Mouse (Mus musculus) mature B cell (primary cell): ENCODE measurements around the gene Adam3.

Source experiments
- in situ Hi-C: fragments of 300-500 bp; cut with MboI; formaldehyde crosslinking; loops from 2 replicates; pipeline ENCODE4 v1.14.3; 2019

Adam3 gene

DNA sequence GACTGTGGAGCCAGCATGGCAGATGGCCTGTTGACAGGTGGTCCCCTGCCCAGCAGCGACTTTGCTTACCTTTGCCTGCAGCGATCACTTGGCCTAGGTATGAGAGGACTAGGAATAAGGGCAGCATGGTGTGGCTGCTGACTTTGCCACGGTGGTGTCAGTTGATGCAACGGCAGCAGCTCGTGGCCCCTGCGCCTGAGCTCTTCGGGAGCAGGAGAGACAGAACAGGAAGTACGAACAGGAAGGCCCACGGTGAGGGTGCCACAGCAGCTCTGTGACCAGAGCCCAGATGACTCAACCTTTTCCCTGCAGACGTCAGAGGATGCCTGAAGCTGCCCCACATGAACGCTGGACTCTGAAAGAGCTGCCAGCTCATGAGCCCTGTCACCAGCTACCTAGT is at the start of gene Adam3:
TSS of gene Adam3 (minus strand) at position 223 of the 400 bp plus-strand sequence.
- in situ Hi-C loops: no loop called here

DNA sequence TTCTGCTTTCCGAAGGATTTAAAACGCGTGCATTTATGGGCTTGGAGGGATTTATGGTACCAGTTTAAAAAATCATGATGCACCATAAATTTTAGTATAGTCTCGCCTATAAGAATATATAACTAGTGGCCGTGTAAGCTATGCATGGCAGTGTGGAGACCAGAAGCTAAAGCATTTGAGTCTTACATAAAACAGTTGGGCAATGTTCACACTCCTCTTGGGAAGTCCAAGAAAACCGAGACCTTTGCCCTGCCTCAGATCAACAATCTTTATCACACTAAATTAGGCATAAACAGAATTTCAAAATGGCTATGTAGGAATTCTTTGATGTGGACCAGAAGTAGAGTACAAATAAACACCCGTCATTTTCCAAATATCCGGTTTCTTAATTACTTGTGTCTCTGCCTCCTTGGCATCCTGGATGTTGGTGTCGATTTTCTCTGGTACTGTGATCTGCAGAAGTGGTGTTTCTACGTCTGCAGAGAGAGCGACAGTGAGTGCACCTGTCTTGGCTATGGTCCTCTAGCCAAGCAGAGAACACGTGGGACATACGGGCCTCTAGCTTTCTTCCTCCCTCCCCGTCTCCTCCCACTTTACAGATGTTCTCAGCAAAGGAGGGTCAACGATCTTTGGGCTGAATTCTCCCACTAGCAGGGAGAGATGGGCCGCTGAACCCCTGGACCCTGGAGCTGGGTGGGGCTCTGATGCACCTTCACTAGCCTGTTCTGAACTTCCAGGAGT is 596 bp downstream of the Adam3 start:
- in situ Hi-C loops: no loop called here
